Mouse (Mus musculus): ENCODE measurements around the gene Cacnb1. TPM values are rescaled to one million over a fixed set of nuclear protein-coding genes. Genes with fewer than 3 reads are reported as not detected.

Cacnb1 gene
- polyA plus RNA-seq, 2 experiments: 21.5 to 51.4 TPM

DNA sequence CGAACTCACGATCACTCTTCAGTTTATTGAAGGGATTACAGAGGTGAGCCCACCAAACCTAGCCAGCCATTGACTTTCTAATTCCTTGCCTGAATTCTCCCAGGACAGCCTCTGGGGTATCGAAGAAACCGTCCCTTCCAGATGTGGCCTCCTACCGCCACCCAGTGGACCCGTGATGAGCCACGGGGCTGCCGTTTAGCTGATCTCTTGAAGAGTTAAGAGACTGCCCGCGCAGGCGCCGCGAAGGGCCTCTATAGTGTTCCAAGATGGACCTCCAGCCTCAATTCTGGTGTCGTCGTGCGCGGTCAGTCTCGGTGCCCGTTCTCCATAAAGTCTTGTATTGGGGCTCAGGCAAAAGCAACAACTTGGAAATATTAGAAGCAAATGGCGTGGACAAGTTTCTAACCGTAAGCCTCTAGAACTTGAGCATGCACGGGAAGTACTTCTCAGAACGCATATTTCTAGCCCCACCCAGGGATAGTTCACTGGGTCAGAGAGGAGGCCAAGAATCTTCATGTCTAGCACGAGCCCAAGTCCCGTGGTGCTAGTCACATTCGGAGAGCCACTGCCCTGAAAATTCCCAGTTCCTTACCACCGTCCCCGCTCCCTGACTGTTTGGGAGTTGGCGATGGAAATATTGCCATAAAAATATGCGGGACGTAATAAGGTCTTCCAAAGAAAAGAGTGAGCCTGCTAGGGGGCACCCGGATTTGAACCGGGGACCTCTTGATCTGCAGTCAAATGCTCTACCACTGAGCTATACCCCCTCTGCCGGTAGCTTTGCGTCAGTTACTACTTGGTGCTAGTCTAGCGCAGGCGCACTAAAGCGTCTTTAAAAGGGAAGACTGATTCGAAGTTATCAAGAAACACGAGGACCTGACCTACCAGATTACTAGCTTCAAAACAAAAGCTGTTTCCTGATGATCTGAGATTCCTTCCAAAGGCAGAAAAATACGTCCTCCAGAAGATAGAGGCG lies 35.0 kb downstream of the Cacnb1 start:
- Histone ChIP-seq H3K27me3 (ENCODE audit: control insufficient read depth, insufficient read depth, low read length) (peaks cover 26% of the 10 kb centered on the region), H3K27ac (replicated peaks; ENCODE audit: low read depth, low read length) (peak overlapping the region; percentile 59), H3K9ac (ENCODE audit: low read depth, low read length, severe bottlenecking) (peak overlapping the region; percentile 55), H3K9me3 (ENCODE audit: control insufficient read depth, low read length) (no peaks in the 10 kb centered on the region), H3K36me3 (ENCODE audit: control insufficient read depth, insufficient read depth, low read length) (no peaks in the 10 kb centered on the region), H3K4me1 (ENCODE audit: control insufficient read depth, insufficient read depth, low read length) (0 out of 2 replicates have a peak, but pooled peaks cover 4% of the 10 kb centered on the region), H3K4me3 (replicated peaks; ENCODE audit: low read length) (peak overlapping the region; percentile 86), H3K4me2 (replicated peaks; ENCODE audit: low read depth, low read length, severe bottlenecking) (peak overlapping the region; percentile 57)
- TF ChIP-seq POLR2A (IDR thresholded peaks at IDR 0.05; ENCODE audit: borderline replicate concordance, extremely low read depth, insufficient read depth, insufficient read length): no peak
- DNase-seq (ENCODE audit: low spot score) (peak; percentile 94), ATAC-seq (ENCODE audit: low FRiP score, low read depth) (peak; percentile 84)
- under 1% methylated on average over 42 of the region's 42 CpGs for WGBS

DNA sequence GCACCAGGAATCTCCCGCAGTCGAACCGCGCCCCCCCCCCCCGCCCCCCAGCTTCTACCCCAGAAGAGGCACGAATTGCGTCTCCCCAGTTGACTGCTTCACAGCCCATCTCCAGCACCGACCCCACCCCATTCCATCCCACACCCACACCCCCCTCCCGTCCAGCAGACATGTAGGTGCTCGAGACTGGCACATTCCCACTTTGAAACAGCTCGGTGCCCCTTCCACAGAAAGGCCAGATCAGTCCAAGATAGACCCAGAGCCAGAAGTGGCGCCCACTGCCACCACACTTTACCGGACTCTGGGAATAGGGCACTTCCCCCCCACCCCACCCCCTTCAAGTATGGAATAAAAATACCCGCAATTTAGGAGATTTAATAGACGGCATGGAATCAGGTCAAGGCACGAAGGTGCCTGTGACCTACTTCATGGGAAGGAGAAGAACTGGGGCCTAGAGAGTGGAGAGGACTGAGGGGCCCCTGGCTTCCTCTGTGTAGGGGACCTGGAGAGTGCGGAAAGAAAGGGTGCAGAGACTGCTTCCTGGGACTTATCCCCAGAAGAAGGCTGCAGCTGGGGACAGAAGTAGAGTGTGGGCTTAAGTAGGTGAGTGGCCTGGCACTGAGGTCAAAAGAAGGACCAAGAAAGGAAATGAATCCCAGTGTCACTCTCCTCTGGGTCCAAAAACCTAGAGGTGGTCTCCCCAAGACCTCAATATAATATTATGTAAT lies 35.9 kb downstream of the Cacnb1 start:
- 0 out of 2 replicates have a peak, but pooled peaks cover 4% of the 10 kb centered on the region for H3K4me1 ChIP-seq (ENCODE audit: control insufficient read depth, insufficient read depth, low read length)
- no peaks in the 10 kb centered on the region for H3K36me3 ChIP-seq (ENCODE audit: control insufficient read depth, insufficient read depth, low read length)
- peak overlapping the region; percentile 88 for H3K4me2 ChIP-seq (replicated peaks; ENCODE audit: low read depth, low read length, severe bottlenecking)
- peak overlapping the region; percentile 86 for H3K4me3 ChIP-seq (replicated peaks; ENCODE audit: low read length)
- H3K27ac ChIP-seq (replicated peaks; ENCODE audit: low read depth, low read length): no peak overlapping the region
- no peaks in the 10 kb centered on the region for H3K9me3 ChIP-seq (ENCODE audit: control insufficient read depth, low read length)
- H3K9ac ChIP-seq (ENCODE audit: low read depth, low read length, severe bottlenecking): peak overlapping the region; percentile 60; the same call in 1 of the 2 replicates
- TF ChIP-seq POLR2A (IDR thresholded peaks at IDR 0.05; ENCODE audit: borderline replicate concordance, extremely low read depth, insufficient read depth, insufficient read length): no peak
- WGBS: 25% methylated on average over 15 of the region's 17 CpGs
- DNase-seq (ENCODE audit: low spot score) (no peak), ATAC-seq (ENCODE audit: low FRiP score, low read depth) (no peak)
- H3K27me3 ChIP-seq (ENCODE audit: control insufficient read depth, insufficient read depth, low read length): peaks cover 26% of the 10 kb centered on the region

DNA sequence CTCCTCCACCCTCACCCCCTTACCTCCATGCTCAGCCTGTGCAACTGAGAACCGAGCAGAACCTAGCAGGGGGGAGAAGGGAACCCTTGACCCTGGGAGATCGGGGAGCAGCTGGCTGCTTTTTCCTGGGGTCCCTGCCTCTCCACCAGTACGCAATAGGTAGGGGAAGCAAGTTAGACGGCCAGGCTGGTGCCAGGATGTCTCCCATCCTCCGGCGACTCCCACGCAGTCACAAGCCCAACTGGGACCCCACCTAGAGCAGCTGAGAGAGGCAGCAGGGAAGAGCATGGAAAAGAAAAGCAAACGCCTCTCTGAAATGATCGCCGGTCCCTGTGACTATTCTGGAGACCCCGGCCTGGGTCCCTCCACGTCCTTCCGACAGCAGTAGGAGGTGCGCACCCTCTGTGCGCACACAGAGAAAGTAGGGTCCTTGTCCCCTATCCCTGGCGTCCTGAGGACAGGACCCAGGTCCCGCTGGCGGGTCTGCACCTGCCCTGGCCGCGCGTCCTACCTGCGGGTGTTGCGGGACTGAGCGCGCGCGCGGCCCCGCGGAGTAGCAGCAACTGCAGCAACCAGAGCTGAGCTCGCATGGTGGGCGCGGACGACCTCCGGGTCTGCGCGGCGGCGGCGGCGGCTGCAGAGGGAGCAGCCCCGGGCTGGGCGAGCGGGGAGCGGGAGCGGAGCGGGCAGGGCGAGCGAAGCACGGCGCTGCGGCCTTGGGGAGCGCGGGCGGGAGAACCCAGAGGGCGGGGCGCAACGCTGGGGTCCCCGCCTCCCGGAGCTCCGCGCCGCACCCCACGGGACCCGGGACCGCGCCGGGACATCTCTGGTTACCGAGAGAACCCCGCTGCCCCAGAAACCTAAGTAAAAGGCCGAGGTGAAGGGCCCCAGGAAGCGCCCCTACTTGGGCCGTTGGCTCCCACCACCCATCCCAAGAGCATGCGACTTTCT lies 36.8 kb downstream of the Cacnb1 start, which contains the start of gene Plxdc1:
TSS of gene Plxdc1 (minus strand) at position 718 of the 951 bp plus-strand sequence.
- Histone ChIP-seq H3K9me3 (ENCODE audit: control insufficient read depth, low read length) (no peaks in the 10 kb centered on the region), H3K4me3 (replicated peaks; ENCODE audit: low read length) (peak within 1 kb of the TSS; percentile 86), H3K4me2 (replicated peaks; ENCODE audit: low read depth, low read length, severe bottlenecking) (peak within 1 kb of the TSS; percentile 88), H3K4me1 (ENCODE audit: control insufficient read depth, insufficient read depth, low read length) (peaks cover 8% of the 10 kb centered on the region; the same call in 1 of the 2 replicates), H3K36me3 (ENCODE audit: control insufficient read depth, insufficient read depth, low read length) (no peaks in the 10 kb centered on the region), H3K9ac (ENCODE audit: low read depth, low read length, severe bottlenecking) (peak within 1 kb of the TSS; percentile 60), H3K27ac (replicated peaks; ENCODE audit: low read depth, low read length) (no peak within 1 kb of the TSS), H3K27me3 (ENCODE audit: control insufficient read depth, insufficient read depth, low read length) (peaks cover 26% of the 10 kb centered on the region)
- no peak for ATAC-seq (ENCODE audit: low FRiP score, low read depth)
- no peak for TF ChIP-seq POLR2A (IDR thresholded peaks at IDR 0.05; ENCODE audit: borderline replicate concordance, extremely low read depth, insufficient read depth, insufficient read length)
- DNase-seq (ENCODE audit: low spot score): no peak
- 3% methylated on average over 49 of the region's 74 CpGs for WGBS

DNA sequence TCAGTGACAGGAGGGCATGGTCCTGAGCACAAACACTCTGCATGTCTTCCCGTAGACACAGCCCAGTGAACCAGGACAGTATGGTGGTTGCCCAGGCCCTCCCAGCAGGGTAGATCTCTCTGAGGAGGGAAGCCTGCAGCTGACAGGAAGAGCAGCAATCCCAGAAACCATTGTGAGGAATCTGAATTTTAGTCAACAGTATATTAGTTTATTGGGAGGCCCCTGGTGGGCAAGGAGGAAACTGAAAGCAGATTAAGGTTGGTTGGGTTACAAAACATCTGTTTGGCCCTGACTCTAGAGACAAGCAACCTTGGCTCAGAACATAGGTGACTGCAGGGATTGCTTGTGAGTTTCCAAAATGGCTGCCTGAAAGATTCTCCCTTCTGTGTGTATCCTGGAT lies 38.9 kb downstream of the Cacnb1 start:
- ATAC-seq (ENCODE audit: low FRiP score, low read depth): no peak
- Histone ChIP-seq H3K9me3 (ENCODE audit: control insufficient read depth, low read length) (no peaks in the 10 kb centered on the region), H3K4me2 (replicated peaks; ENCODE audit: low read depth, low read length, severe bottlenecking) (no peak overlapping the region), H3K4me1 (ENCODE audit: control insufficient read depth, insufficient read depth, low read length) (peaks cover 9% of the 10 kb centered on the region), H3K27ac (replicated peaks; ENCODE audit: low read depth, low read length) (no peak overlapping the region), H3K36me3 (ENCODE audit: control insufficient read depth, insufficient read depth, low read length) (no peaks in the 10 kb centered on the region), H3K27me3 (ENCODE audit: control insufficient read depth, insufficient read depth, low read length) (peaks cover 26% of the 10 kb centered on the region), H3K9ac (ENCODE audit: low read depth, low read length, severe bottlenecking) (no peak overlapping the region), H3K4me3 (replicated peaks; ENCODE audit: low read length) (no peak overlapping the region)
- DNase-seq (ENCODE audit: low spot score): no peak
- no peak for TF ChIP-seq POLR2A (IDR thresholded peaks at IDR 0.05; ENCODE audit: borderline replicate concordance, extremely low read depth, insufficient read depth, insufficient read length)
- 63% methylated on average over 1 of the region's 1 CpGs for WGBS

Measured in limb, embryonic 14.5 days (tissue).